Mouse (Mus musculus) thymus, postnatal 4 days (tissue): ENCODE measurements around the gene BC107364.
"Not testable (repeated sequence)": the region's sequence is repeated elsewhere in the genome, so short reads cannot be mapped to it uniquely, and the experiment has no call there.

Experiments used
- DNase-seq: peaks from one replicate; pipeline ENCODE4 v3.0.0; 2021

Gene BC107364

GRCm38 (mm10) chr3:96411821-96412220 is 40.3 kb downstream of the BC107364 start:
- no peak for DNase-seq

- DNase-seq, result peak; percentile 12
Measured at GRCm38 (mm10) chr3:96410966-96411365, 41.1 kb downstream of the BC107364 start.

- DNase-seq, result peak; percentile 27
Measured at GRCm38 (mm10) chr3:96409701-96410246, 42.3 kb downstream of the BC107364 start.

- not testable (repeated sequence) for DNase-seq
Measured at GRCm38 (mm10) chr3:96408111-96408510, 44.0 kb downstream of the BC107364 start.

- DNase-seq, result no peak
Measured at GRCm38 (mm10) chr3:96405541-96406503, 46.3 kb downstream of the BC107364 start.

GRCm38 (mm10) chr3:96405004-96405403 is 47.1 kb downstream of the BC107364 start:
- no peak for DNase-seq

- DNase-seq, result no peak
Measured at GRCm38 (mm10) chr3:96404450-96404849, 47.7 kb downstream of the BC107364 start.

- peak; percentile 49 for DNase-seq
Measured at GRCm38 (mm10) chr3:96403016-96403415, 49.1 kb downstream of the BC107364 start.

GRCm38 (mm10) chr3:96401832-96402501 is 50.1 kb downstream of the BC107364 start:
- DNase-seq, result peak; percentile 58

- DNase-seq, result no peak
Measured at GRCm38 (mm10) chr3:96401474-96401831, 50.7 kb downstream of the BC107364 start.

- DNase-seq, result peak; percentile 31
Measured at GRCm38 (mm10) chr3:96398911-96399310, 53.2 kb downstream of the BC107364 start.

- DNase-seq, result no peak
Measured at GRCm38 (mm10) chr3:96396857-96397256, 55.2 kb downstream of the BC107364 start.

- DNase-seq, result not testable (repeated sequence)
Measured at GRCm38 (mm10) chr3:96387202-96387601, 64.9 kb downstream of the BC107364 start.
